Mouse (Mus musculus): ENCODE data around the gene Galr2. TPM values are rescaled to one million over a fixed set of nuclear protein-coding genes. Genes with fewer than 3 reads are reported as not detected.

The Galr2 gene
- polyA plus RNA-seq, 1 experiment = not detected

DNA sequence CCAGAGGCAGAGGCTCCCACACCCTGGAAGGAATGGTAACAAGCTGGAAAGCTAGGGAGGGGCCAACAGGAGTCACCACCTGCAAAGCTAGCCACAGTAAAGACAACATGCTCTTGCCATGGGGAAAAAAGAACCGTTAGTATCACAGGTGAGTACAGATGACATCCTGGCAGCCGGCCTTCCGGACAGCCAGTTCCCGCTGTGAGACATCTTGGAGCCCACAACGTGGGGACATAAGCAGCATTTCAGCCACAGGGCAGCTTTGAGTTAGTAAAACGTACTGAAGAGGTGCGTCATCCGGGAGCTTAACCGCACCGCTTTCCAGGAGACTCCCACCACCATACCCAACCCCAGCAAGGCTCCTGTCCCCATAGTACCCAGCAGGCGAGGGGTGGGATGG lies 17.5 kb downstream of the Galr2 start:
- Histone ChIP-seq H3K4me1 (ENCODE audit: control insufficient read depth, insufficient read depth, low read length) (no peaks in the 10 kb centered on the region), H3K4me3 (ENCODE audit: insufficient read depth, low read length) (no peak overlapping the region), H3K27ac (ENCODE audit: insufficient read depth, low read length) (no peak overlapping the region)
- TF ChIP-seq POLR2A (IDR thresholded peaks at IDR 0.05; ENCODE audit: extremely low read depth, insufficient read depth, low read length) (no peak), CTCF (IDR thresholded peaks at IDR 0.05; ENCODE audit: extremely low read depth, insufficient read depth, low read length) (no peak)

DNA sequence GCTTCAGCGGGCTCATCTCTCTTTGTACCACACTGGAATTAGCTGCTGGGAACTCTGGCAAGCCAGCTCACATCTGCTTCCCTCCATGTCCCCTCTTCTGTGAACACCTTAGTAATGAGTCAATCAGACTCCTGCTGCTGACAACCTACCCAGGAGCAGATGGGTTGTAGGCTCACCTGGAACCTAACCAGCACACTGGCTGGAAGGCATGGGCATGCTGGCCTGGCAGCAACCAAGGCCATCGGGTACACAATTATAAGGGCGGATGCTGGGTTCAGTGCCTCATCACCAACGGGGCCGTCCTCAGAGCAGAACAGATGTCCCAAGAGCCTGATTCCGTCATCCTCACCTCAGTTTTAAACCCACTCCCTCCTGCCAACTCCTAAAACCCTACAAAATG lies 17.9 kb downstream of the Galr2 start:
- Histone ChIP-seq H3K27ac (ENCODE audit: insufficient read depth, low read length) (no peak overlapping the region), H3K4me1 (ENCODE audit: control insufficient read depth, insufficient read depth, low read length) (no peaks in the 10 kb centered on the region), H3K4me3 (ENCODE audit: insufficient read depth, low read length) (no peak overlapping the region)
- TF ChIP-seq CTCF (IDR thresholded peaks at IDR 0.05; ENCODE audit: extremely low read depth, insufficient read depth, low read length) (no peak), POLR2A (IDR thresholded peaks at IDR 0.05; ENCODE audit: extremely low read depth, insufficient read depth, low read length) (no peak)

GRCm38 (mm10) chr11:116305423-116305822 lies 24.7 kb downstream of the Galr2 start:
- TF ChIP-seq POLR2A (IDR thresholded peaks at IDR 0.05; ENCODE audit: extremely low read depth, insufficient read depth, low read length) (no peak), CTCF (IDR thresholded peaks at IDR 0.05; ENCODE audit: extremely low read depth, insufficient read depth, low read length) (no peak)
- H3K27ac ChIP-seq (ENCODE audit: insufficient read depth, low read length) = no peak overlapping the region
- H3K4me3 ChIP-seq (ENCODE audit: insufficient read depth, low read length) = peak overlapping the region; percentile 95; the same call in 1 of the 2 replicates
- no peaks in the 10 kb centered on the region for H3K4me1 ChIP-seq (ENCODE audit: control insufficient read depth, insufficient read depth, low read length)

GRCm38 (mm10) chr11:116306126-116306982 lies 25.6 kb downstream of the Galr2 start:
- H3K27ac ChIP-seq (ENCODE audit: insufficient read depth, low read length) = no peak overlapping the region
- H3K4me1 ChIP-seq (ENCODE audit: control insufficient read depth, insufficient read depth, low read length) = peaks cover 1% of the 10 kb centered on the region; the same call in 1 of the 2 replicates
- TF ChIP-seq POLR2A (IDR thresholded peaks at IDR 0.05; ENCODE audit: extremely low read depth, insufficient read depth, low read length) = peak; percentile 67; the same call in 1 of the 2 replicates
- no peak for TF ChIP-seq CTCF (IDR thresholded peaks at IDR 0.05; ENCODE audit: extremely low read depth, insufficient read depth, low read length)
- H3K4me3 ChIP-seq (ENCODE audit: insufficient read depth, low read length) = peak overlapping the region; percentile 95

DNA sequence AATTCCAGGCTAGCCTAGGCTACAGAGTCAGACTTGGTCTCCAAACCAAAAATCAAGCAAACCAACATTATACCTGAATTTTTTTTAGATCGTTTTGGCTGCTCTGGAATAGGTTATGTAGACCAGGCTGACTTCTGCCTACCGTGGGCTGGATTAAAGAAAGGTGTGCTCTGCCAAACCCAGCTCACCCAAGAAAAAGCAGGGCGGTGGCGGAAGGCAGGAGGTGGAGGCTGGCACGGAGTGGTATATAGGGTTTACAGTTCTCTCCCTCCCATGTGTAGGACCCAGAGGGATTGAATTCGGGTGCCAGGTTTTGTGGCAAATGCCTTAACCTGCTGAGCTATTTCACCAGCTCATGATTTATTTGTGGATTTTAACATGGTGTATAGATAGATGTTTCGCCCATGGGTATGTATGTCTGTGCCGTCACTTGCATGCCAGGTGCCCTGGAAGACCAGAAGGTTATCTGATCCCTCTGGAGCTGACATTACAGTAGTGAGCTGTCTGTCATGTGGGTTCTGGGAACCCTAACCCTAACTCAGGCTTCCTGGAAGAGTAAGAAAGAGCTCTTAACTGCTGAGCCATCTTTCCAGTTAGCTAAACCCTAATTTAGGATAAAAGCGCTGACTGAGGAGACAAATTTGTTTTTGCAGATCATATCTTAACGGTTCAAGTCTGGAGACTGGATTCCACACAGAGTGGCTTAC lies 26.4 kb downstream of the Galr2 start, which contains the start of gene Exoc7:
Gene Exoc7, minus strand, starts transcription at position 215 of the 707 bp plus-strand sequence.
- H3K4me1 ChIP-seq (ENCODE audit: control insufficient read depth, insufficient read depth, low read length) = peaks cover 2% of the 10 kb centered on the region; the same call in 1 of the 2 replicates
- H3K27ac ChIP-seq (ENCODE audit: insufficient read depth, low read length) = no peak within 1 kb of the TSS
- peak within 1 kb of the TSS; percentile 95 for H3K4me3 ChIP-seq (ENCODE audit: insufficient read depth, low read length)
- no peak for TF ChIP-seq CTCF (IDR thresholded peaks at IDR 0.05; ENCODE audit: extremely low read depth, insufficient read depth, low read length)

GRCm38 (mm10) chr11:116307762-116308531 lies 27.2 kb downstream of the Galr2 start:
- Histone ChIP-seq H3K4me3 (ENCODE audit: insufficient read depth, low read length) (no peak overlapping the region), H3K27ac (ENCODE audit: insufficient read depth, low read length) (no peak overlapping the region), H3K4me1 (ENCODE audit: control insufficient read depth, insufficient read depth, low read length) (peaks cover 2% of the 10 kb centered on the region; the same call in 1 of the 2 replicates)
- TF ChIP-seq CTCF (IDR thresholded peaks at IDR 0.05; ENCODE audit: extremely low read depth, insufficient read depth, low read length) (no peak), POLR2A (IDR thresholded peaks at IDR 0.05; ENCODE audit: extremely low read depth, insufficient read depth, low read length) (no peak)

- Histone ChIP-seq H3K4me3 (ENCODE audit: insufficient read depth, low read length) (no peak overlapping the region), H3K27ac (ENCODE audit: insufficient read depth, low read length) (no peak overlapping the region), H3K4me1 (ENCODE audit: control insufficient read depth, insufficient read depth, low read length) (peaks cover 2% of the 10 kb centered on the region; the same call in 1 of the 2 replicates)
- TF ChIP-seq POLR2A (IDR thresholded peaks at IDR 0.05; ENCODE audit: extremely low read depth, insufficient read depth, low read length) (no peak), CTCF (IDR thresholded peaks at IDR 0.05; ENCODE audit: extremely low read depth, insufficient read depth, low read length) (no peak)
These were observed 28.9 kb downstream of the Galr2 start for GRCm38 (mm10) chr11:116309601-116310000.

- TF ChIP-seq POLR2A (IDR thresholded peaks at IDR 0.05; ENCODE audit: extremely low read depth, insufficient read depth, low read length) (no peak), CTCF (IDR thresholded peaks at IDR 0.05; ENCODE audit: extremely low read depth, insufficient read depth, low read length) (no peak)
- Histone ChIP-seq H3K27ac (ENCODE audit: insufficient read depth, low read length) (no peak overlapping the region), H3K4me3 (ENCODE audit: insufficient read depth, low read length) (no peak overlapping the region), H3K4me1 (ENCODE audit: control insufficient read depth, insufficient read depth, low read length) (peaks cover 2% of the 10 kb centered on the region; the same call in 1 of the 2 replicates)
These were observed 30.4 kb downstream of the Galr2 start for GRCm38 (mm10) chr11:116311169-116311568.

GRCm38 (mm10) chr11:116312359-116312758 lies 31.6 kb downstream of the Galr2 start:
- Histone ChIP-seq H3K27ac (ENCODE audit: insufficient read depth, low read length) (no peak overlapping the region), H3K4me3 (ENCODE audit: insufficient read depth, low read length) (no peak overlapping the region), H3K4me1 (ENCODE audit: control insufficient read depth, insufficient read depth, low read length) (peaks cover 2% of the 10 kb centered on the region; the same call in 1 of the 2 replicates)
- no peak for TF ChIP-seq CTCF (IDR thresholded peaks at IDR 0.05; ENCODE audit: extremely low read depth, insufficient read depth, low read length)
- TF ChIP-seq POLR2A (IDR thresholded peaks at IDR 0.05; ENCODE audit: extremely low read depth, insufficient read depth, low read length) = no peak
